Mouse (Mus musculus) thymus, adult 2 months (tissue): ENCODE data around the gene Epb42. TPM values are rescaled to one million over a fixed set of nuclear protein-coding genes. Genes with fewer than 3 reads are reported as not detected.

Experiments used
- DNase-seq: peaks from one replicate; pipeline ENCODE4 v3.0.0; 2021
- H3K27ac ChIP-seq: fragments of 200-500 bp; 2 replicates; pipeline ENCODE4 v1.5.1; 2012; ENCODE audit warnings: low read length, control low read depth; ENCODE audit not compliant: control insufficient read depth, insufficient read depth
- H3K27me3 ChIP-seq: fragments of 200-500 bp; 2 replicates; pipeline ENCODE4 v1.6.1; 2012; ENCODE audit warnings: mild to moderate bottlenecking, low read length, moderate library complexity, mixed read lengths; ENCODE audit not compliant: control insufficient read depth, insufficient read depth
- H3K36me3 ChIP-seq: fragments of 200-500 bp; 2 replicates; pipeline ENCODE4 v1.6.1; 2012; ENCODE audit warnings: mild to moderate bottlenecking, low read length, moderate library complexity; ENCODE audit not compliant: control insufficient read depth, insufficient read depth
- H3K4me1 ChIP-seq: fragments of 200-500 bp; replicated peaks from 2 replicates; pipeline ENCODE4 v1.6.1; 2012; ENCODE audit warnings: low read length; ENCODE audit not compliant: control insufficient read depth, insufficient read depth
- H3K4me3 ChIP-seq: fragments of 200-500 bp; 2 replicates; pipeline ENCODE4 v1.5.1; 2012; ENCODE audit warnings: mild to moderate bottlenecking, low read length, control low read depth, moderate library complexity; ENCODE audit not compliant: control insufficient read depth, insufficient read depth
- CTCF ChIP-seq: fragments of 200-500 bp; IDR thresholded peaks from 2 replicates; pipeline ENCODE4 v1.5.1; 2012; ENCODE audit warnings: mild to moderate bottlenecking, control low read depth, low read length, moderate library complexity, borderline replicate concordance; ENCODE audit not compliant: control insufficient read depth, poor library complexity, insufficient read depth; ENCODE audit errors: extremely low read depth
- POLR2A ChIP-seq: fragments of 200-500 bp; IDR thresholded peaks from 2 replicates; pipeline ENCODE4 v1.6.1; 2012; ENCODE audit warnings: mild to moderate bottlenecking, low read length, control low read depth, moderate library complexity; ENCODE audit not compliant: control insufficient read depth, poor library complexity, insufficient read depth; ENCODE audit errors: extremely low read depth
- WGBS: fragments of 180-500 bp; shearing (Covaris S2); methylation state at CpG from one replicate; pipeline ENCODE4 v1.1.7; 2018; 5-methylcytosine and 5-hydroxymethylcytosine counted together
- polyA plus RNA-seq: library from polyadenylated mRNA; depleted of rRNA; stranded (reverse); fragments of >200 nt; gene quantifications from 2 replicates; pipeline ENCODE4 v1.2.3, GENCODE M21; 2012; rRNA removed

The Epb42 gene
- polyA plus RNA-seq, 1 experiment: 0.88 TPM

GRCm38 (mm10) chr2:120971766-120972165 is 65.1 kb downstream of the Epb42 start:
- DNase-seq: no peak
- Histone ChIP-seq H3K4me1 (peaks cover 4% of the 10 kb centered on the region), H3K27me3 (no peaks in the 10 kb centered on the region), H3K27ac (no peak overlapping the region), H3K4me3 (no peak overlapping the region), H3K36me3 (no peaks in the 10 kb centered on the region)
- TF ChIP-seq POLR2A: no peak
- TF ChIP-seq CTCF: no peak
- WGBS: 94% methylated on average over 4 of the region's 4 CpGs

- Histone ChIP-seq H3K4me3 (peak within 1 kb of the TSS; percentile 94), H3K27ac (peak within 1 kb of the TSS; percentile 81), H3K27me3 (no peaks in the 10 kb centered on the region), H3K36me3 (no peaks in the 10 kb centered on the region), H3K4me1 (peaks cover 4% of the 10 kb centered on the region)
- TF ChIP-seq POLR2A (peak; percentile 96), CTCF (peak; percentile 60; the same call in 1 of the 2 replicates)
- WGBS: under 1% methylated on average over 39 of the region's 39 CpGs
- peak; percentile 88 for DNase-seq
Measured at GRCm38 (mm10) chr2:120970559-120971080, 66.3 kb downstream of the Epb42 start, which contains the start of gene Ubr1. Gene Ubr1, minus strand, starts transcription at chr2:120970715.

GRCm38 (mm10) chr2:120970045-120970539 is 66.8 kb downstream of the Epb42 start:
- TF ChIP-seq POLR2A: no peak
- no peak for TF ChIP-seq CTCF
- 1% methylated on average over 23 of the region's 23 CpGs for WGBS
- H3K4me1 ChIP-seq: peaks cover 4% of the 10 kb centered on the region
- no peaks in the 10 kb centered on the region for H3K36me3 ChIP-seq
- peak overlapping the region; percentile 94 for H3K4me3 ChIP-seq
- DNase-seq: no peak
- no peaks in the 10 kb centered on the region for H3K27me3 ChIP-seq
- 0 out of 2 replicates have a peak overlapping the region, but pooled peaks have one; percentile 13 for H3K27ac ChIP-seq

Other genes starting within 250 kb of the Epb42 start
- 102 and 107 TPM in 2 replicates for gene Cdan1, start 186.9 kb downstream of the Epb42 start, polyA plus RNA-seq
- gene Ttbk2, start 186.5 kb downstream of the Epb42 start, polyA plus RNA-seq: 5.1 and 7.1 TPM in 2 replicates
- 58.0 and 60.3 TPM in 2 replicates for gene Ubr1, start 66.4 kb downstream of the Epb42 start, polyA plus RNA-seq
- 8.0 and 8.8 TPM in 2 replicates for gene Tmem62, start 60.1 kb downstream of the Epb42 start, polyA plus RNA-seq
- gene Ccndbp1, start 28.7 kb downstream of the Epb42 start, polyA plus RNA-seq: 51.0 and 54.0 TPM in 2 replicates
- gene Tgm5, start 48.8 kb upstream of the Epb42 start, polyA plus RNA-seq: 0.41 and 0.49 TPM in 2 replicates
- gene Tgm7, start 72.7 kb upstream of the Epb42 start, polyA plus RNA-seq: 0.34 and 0.38 TPM in 2 replicates
- 6.9 and 7.0 TPM in 2 replicates for gene Adal, start 103.4 kb upstream of the Epb42 start, polyA plus RNA-seq
- 13.3 and 14.9 TPM in 2 replicates for gene Lcmt2, start 103.6 kb upstream of the Epb42 start, polyA plus RNA-seq
- gene Tubgcp4, start 133.6 kb upstream of the Epb42 start, polyA plus RNA-seq: 113 and 114 TPM in 2 replicates
- 7.5 and 8.7 TPM in 2 replicates for gene Zscan29, start 134.1 kb upstream of the Epb42 start, polyA plus RNA-seq
- gene Trp53bp1, start 234.3 kb upstream of the Epb42 start, polyA plus RNA-seq: 38.9 and 39.5 TPM in 2 replicates